Mouse (Mus musculus) olfactory bulb, adult 2 months (tissue): Measurements from ENCODE around the gene Frmd4a.

ENCODE experiments used
- CTCF ChIP-seq: fragments of 200-500 bp; IDR thresholded peaks from 2 replicates; pipeline ENCODE4 v1.5.1; 2012; ENCODE audit warnings: low read depth, mild to moderate bottlenecking, low read length, moderate library complexity; ENCODE audit not compliant: insufficient read depth
- POLR2A ChIP-seq: fragments of 200-500 bp; IDR thresholded peaks from 2 replicates; pipeline ENCODE4 v1.6.1; 2012; ENCODE audit warnings: mild to moderate bottlenecking, low read depth, low read length, moderate library complexity; ENCODE audit not compliant: insufficient read depth

GRCm38 (mm10) chr2:4608253-4608652, 590.7 kb downstream of the Frmd4a start:
- no peak for TF ChIP-seq CTCF
- TF ChIP-seq POLR2A = no peak
